Mouse (Mus musculus): ENCODE measurements around the gene Olfr625-ps1.
"Not testable (repeated sequence)": the region's sequence is repeated elsewhere in the genome, so short reads cannot be mapped to it uniquely, and the experiment has no call there.

The Olfr625-ps1 gene

DNA sequence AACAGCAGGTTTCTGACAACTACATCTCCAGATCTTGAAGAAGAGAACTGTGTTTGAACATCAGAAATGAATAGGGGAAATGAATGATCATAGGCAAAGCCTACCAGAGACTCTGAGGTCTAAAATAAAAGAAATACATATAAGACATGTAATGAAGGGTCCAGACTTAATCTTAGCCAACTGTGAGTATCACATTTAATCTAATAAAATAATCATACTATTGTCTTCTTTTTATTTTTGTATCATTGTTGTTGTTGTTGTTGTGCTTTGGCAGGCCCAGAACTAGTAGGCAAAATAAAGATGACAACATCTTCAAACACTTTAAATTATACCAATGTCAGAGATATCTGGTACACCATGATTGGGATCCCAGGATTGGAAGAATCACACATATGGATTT lies at the start of gene Olfr625-ps1:
TSS of gene Olfr625-ps1 (plus strand) at position 301 of the 400 bp plus-strand sequence.
- no peak for DNase-seq (ENCODE audit: low spot score)

DNA sequence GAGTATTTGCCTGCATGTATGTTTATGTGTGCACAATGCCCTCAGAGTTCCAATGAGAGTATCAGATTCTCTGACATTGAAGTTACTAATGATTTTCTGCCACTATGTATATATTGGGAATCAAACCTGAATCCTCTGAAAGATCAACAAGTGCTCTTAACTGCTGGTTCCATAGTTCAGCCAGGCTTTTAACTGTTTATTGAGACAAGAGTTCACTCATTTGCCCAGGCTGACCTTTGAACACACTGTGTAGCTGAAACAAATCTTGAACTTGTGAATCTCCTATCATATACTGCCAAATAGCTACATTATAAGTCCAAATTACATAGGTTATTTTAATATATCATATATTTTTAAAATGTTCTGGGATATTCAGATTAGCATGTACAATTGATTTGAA lies 45.7 kb upstream of the Olfr625-ps1 start:
- DNase-seq (ENCODE audit: low spot score), result no peak

DNA sequence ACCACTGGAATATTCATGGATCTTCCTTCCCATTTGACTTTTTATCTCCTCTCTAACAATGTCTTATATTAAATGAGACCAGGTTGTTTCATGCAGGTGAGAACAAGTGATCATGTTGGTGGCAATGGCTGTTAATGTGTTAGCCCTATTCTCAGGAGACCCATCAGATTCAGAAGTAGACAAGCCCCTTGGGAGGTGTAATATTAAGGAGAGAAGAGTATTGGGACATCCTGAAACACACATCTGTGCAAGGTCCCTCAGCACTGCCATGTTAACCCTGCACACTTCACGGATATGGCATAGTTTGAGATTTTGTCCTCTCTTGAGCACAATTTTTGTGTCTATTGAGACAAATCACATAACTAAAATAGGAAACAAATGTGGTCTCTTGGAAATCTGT lies 39.9 kb upstream of the Olfr625-ps1 start, which contains the start of gene Olfr622:
TSS of gene Olfr622 (minus strand) at position 101 of the 400 bp plus-strand sequence.
- DNase-seq (ENCODE audit: low spot score), result no peak

DNA sequence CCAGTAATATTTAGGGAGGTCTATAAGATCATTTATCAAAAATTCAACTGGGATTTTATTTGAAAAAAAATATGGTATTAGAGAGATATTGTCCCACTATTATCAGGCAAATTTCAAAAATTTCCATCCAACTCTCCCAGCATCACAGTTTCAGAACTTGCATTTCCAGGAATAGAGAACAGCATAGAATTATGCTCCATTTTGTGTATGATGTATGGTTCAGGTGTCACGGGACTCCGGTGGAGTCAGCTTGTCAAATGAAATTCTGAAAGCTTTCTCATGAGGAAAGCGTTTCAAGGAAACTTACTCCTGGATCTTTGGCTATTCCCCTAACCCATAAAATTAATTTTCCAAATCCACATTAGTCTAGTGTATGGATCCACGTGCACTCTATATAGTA lies 38.5 kb upstream of the Olfr625-ps1 start:
- no peak for DNase-seq (ENCODE audit: low spot score)

DNA sequence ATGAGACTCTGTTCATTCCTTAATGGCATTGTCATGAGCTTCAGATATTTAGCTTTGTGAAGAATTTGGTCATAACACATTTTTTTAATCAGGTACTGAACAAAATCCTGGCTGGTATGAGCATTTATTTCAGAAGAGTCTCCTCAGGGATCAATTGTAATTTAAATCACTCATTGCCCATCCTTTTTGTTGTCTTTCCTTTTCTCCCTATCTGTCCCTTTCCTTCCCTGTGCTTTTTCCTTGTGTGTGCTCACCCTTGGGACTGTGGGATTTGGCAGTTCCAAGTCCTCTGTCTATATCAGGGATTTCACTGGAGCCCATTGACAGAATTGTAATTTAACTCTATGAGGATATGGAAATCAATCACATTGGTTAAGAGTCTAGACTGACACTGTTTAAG lies 18.9 kb upstream of the Olfr625-ps1 start, which contains the start of gene Olfr623:
TSS of gene Olfr623 (minus strand) at position 101 of the 400 bp plus-strand sequence.
- DNase-seq (ENCODE audit: low spot score), result no peak

DNA sequence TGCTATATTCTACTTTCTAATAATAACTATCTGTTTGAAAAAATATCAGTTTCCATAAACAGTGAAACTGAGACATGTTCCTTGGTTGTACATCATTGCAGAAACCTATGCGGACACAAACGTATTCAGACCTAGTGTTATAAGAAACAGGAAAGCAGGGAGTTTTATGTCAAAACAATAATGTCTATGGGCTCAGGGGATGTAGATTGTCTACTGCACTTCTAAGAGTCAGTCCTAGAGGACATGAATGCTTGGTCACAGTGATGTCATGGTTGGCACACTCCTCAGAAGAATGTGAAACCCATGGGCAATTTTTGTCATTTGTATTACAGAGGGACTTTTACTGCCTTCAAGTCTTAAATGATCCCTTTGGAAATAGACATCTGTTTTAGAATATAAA lies 11.4 kb upstream of the Olfr625-ps1 start, which contains the start of gene Olfr624:
TSS of gene Olfr624 (minus strand) at position 101 of the 400 bp plus-strand sequence.
- DNase-seq (ENCODE audit: low spot score), result no peak

DNA sequence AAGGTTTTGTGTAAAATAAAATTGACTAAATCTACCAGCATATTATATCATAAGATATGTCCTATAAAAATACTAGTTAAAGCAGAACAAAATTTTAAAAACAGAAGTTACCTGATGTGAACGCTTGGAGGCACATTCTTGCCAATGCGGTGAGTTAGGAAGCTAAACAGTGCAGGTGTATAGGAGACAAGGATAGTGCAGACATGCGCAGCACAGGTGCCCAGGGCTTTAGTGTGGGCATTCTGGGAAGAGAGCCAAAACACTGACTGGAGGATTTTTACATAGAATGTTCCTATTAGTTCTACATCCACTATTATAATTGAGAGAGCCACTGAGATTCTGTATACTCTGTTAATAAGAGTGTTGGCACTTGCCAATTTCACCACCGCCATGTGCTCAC lies 16.9 kb downstream of the Olfr625-ps1 start:
- no peak for DNase-seq (ENCODE audit: low spot score)

DNA sequence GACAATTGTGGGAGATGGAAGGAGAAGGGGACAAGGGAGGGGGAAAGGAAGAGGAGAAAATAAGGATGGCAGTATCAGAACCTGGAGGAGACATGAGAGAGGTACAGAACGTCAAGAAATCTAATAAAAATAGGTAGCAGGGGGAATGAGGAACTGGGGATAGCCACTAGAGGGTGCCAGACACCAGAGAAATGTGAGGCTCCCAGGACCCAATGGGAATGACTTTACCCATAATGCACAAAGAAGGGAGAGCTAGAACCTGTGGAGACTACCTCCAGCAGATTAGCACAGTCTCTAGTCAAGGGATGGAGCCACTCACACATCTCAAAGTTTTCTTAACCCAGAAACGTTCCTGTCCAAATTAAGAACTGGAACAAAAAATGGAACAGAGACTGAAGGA lies 29.5 kb downstream of the Olfr625-ps1 start:
- no peak for DNase-seq (ENCODE audit: low spot score)

DNA sequence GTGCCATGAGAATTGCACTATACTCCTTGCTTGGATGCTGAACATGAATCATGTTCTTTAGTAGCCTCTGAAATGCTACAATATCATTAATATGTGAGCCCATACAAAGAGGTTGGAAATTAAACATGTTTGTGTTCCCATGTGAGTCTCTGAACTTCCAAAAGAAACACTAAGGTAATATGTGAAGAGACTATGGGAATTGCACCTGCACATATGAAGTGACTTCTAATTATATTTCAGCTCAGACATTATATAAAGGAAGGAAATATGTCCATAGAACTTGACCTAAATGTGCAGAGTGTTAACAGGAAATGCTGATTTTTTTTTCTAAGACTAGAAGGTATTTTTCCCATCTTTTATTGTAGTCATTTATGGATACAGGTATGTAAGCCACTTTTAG lies 31.9 kb downstream of the Olfr625-ps1 start, which contains the start of gene Olfr243:
TSS of gene Olfr243 (plus strand) at position 301 of the 400 bp plus-strand sequence.
- no peak for DNase-seq (ENCODE audit: low spot score)

DNA sequence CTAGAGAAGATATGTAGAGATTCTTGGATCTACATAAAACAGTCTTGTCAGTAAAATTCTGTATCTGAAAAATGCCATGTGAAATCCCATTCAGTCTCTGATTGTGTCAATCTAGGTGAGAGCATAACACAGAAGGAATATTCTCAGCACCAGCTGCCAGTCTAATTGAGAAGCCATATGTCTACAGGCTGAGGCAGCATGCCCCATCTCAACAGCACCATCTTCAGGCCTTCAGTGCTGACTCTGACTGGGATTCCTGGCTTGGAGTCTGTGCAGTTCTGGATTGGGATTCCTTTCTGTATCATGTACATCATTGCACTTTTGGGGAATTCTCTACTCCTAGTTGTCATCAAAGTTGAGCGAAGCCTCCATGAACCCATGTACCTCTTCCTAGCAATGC lies 33.9 kb downstream of the Olfr625-ps1 start:
- not testable (repeated sequence) for DNase-seq (ENCODE audit: low spot score)

DNA sequence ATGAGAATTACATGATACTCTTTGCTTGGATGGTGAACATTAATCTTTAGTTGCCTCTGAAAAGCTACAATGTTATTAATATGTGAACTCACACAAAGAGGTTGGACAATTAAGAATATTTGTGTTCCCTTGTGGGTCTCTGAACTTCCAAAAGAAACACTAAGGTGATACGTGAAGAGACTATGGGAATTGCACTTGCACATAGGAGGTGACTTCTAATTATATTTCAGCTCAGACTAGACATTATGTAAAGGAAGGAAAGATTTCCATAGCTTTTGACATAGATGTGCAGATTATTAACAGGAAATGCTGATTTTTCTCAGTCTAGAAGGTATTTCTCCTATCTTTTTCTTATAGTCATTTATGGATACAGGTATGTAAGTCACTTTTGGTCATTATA lies 47.6 kb downstream of the Olfr625-ps1 start, which contains the start of gene Olfr628:
TSS of gene Olfr628 (plus strand) at position 301 of the 400 bp plus-strand sequence.
- DNase-seq (ENCODE audit: low spot score), result no peak
